Mouse (Mus musculus) embryonic facial prominence, embryonic 14.5 days (tissue): ENCODE measurements at regions not wholly inside any gene's neighbourhood (a gene's known extent, or its start where the extent isn't known, plus 50 kb on each side); places are given as distances from the start of the nearest gene placed in this dataset.

Experiments
- ATAC-seq: fragments of 200-750 bp; cut with Nextera tagmentation; 2 replicates; pipeline ENCODE4 v1.8.0; 2017; ENCODE audit warnings: low read depth, moderate number of reproducible peaks, moderate TSS enrichment
- DNase-seq: peaks from one replicate; pipeline ENCODE4 v3.0.0-alpha.2; 2015; ENCODE audit warnings: low spot score
- H3K27ac ChIP-seq: fragments of 300-500 bp; sonication (generic); replicated peaks from 2 replicates; pipeline ENCODE4 v1.5.1; 2014; ENCODE audit warnings: low read depth, mild to moderate bottlenecking, low read length, moderate library complexity
- H3K27me3 ChIP-seq: fragments of 300-500 bp; sonication (generic); replicated peaks from 2 replicates; pipeline ENCODE4 v1.6.1; 2014; ENCODE audit warnings: low read length; ENCODE audit not compliant: control insufficient read depth, insufficient read depth
- H3K36me3 ChIP-seq: fragments of 300-500 bp; sonication (generic); 2 replicates; pipeline ENCODE4 v1.6.1; 2014; ENCODE audit warnings: low read length, mixed read lengths; ENCODE audit not compliant: control insufficient read depth, insufficient read depth
- H3K4me1 ChIP-seq: fragments of 300-500 bp; sonication (generic); 2 replicates; pipeline ENCODE4 v1.6.1; 2014; ENCODE audit warnings: antibody characterized with exemption, low read length; ENCODE audit not compliant: control insufficient read depth, insufficient read depth
- H3K4me2 ChIP-seq: fragments of 300-500 bp; sonication (generic); 2 replicates; pipeline ENCODE4 v1.6.1; 2014; ENCODE audit warnings: low read depth, mild to moderate bottlenecking, low read length, moderate library complexity, mixed read lengths
- H3K4me3 ChIP-seq: fragments of 300-500 bp; sonication (generic); 2 replicates; pipeline ENCODE4 v1.5.1; 2014; ENCODE audit warnings: low read depth, mild to moderate bottlenecking, low read length
- H3K9ac ChIP-seq: fragments of 300-500 bp; sonication (generic); 2 replicates; pipeline ENCODE4 v1.6.1; 2014; ENCODE audit warnings: low read depth, mild to moderate bottlenecking, low read length, moderate library complexity, mixed read lengths
- H3K9me3 ChIP-seq: fragments of 300-500 bp; sonication (generic); 2 replicates; pipeline ENCODE4 v1.6.1; 2016; ENCODE audit warnings: low read length; ENCODE audit not compliant: control insufficient read depth
- WGBS: fragments of 180-500 bp; shearing (Covaris S2); extraction: QIAGEN DNeasy Blood & Tissue Kit; methylation state at CpG from one replicate; pipeline ENCODE4 v1.1.7; 2014; 5-methylcytosine and 5-hydroxymethylcytosine counted together

- Histone ChIP-seq H3K4me1 (no peaks in the 10 kb centered on the region), H3K9me3 (no peaks in the 10 kb centered on the region), H3K36me3 (no peaks in the 10 kb centered on the region), H3K4me3 (no peak overlapping the region), H3K9ac (no peak overlapping the region), H3K27me3 (no peaks in the 10 kb centered on the region), H3K4me2 (no peak overlapping the region), H3K27ac (no peak overlapping the region)
- WGBS, result 73% methylated on average over 5 of the region's 5 CpGs
- ATAC-seq, result no peak
- DNase-seq, result no peak
These were observed 182.3 kb upstream of the Jade1 start for GRCm38 (mm10) chr3:41373198-41373597.

GRCm38 (mm10) chr3:41368351-41369101, 187.0 kb upstream of the Jade1 start:
- ATAC-seq (no peak), DNase-seq (no peak)
- Histone ChIP-seq H3K27ac (no peak overlapping the region), H3K27me3 (no peaks in the 10 kb centered on the region), H3K4me3 (no peak overlapping the region), H3K9me3 (no peaks in the 10 kb centered on the region), H3K9ac (no peak overlapping the region), H3K4me2 (no peak overlapping the region), H3K4me1 (0 out of 2 replicates have a peak, but pooled peaks cover 5% of the 10 kb centered on the region), H3K36me3 (no peaks in the 10 kb centered on the region)
- WGBS, result 70% methylated on average over 7 of the region's 7 CpGs

GRCm38 (mm10) chr3:41366764-41367163, 188.8 kb upstream of the Jade1 start:
- 80% methylated on average over 4 of the region's 4 CpGs for WGBS

GRCm38 (mm10) chr3:41366264-41366663, 189.3 kb upstream of the Jade1 start:
- DNase-seq (peak; percentile 59), ATAC-seq (peak; percentile 85; the same call in 1 of the 2 replicates)
- 21% methylated on average over 9 of the region's 9 CpGs for WGBS
- Histone ChIP-seq H3K4me1 (0 out of 2 replicates have a peak, but pooled peaks cover 5% of the 10 kb centered on the region), H3K27me3 (no peaks in the 10 kb centered on the region), H3K36me3 (no peaks in the 10 kb centered on the region), H3K27ac (no peak overlapping the region), H3K4me3 (no peak overlapping the region), H3K9ac (no peak overlapping the region), H3K9me3 (no peaks in the 10 kb centered on the region), H3K4me2 (no peak overlapping the region)

More at GRCm38 (mm10) chr3:41366764-41367163, 188.8 kb upstream of the Jade1 start:
- Histone ChIP-seq H3K4me2 (no peak overlapping the region), H3K4me1 (0 out of 2 replicates have a peak, but pooled peaks cover 5% of the 10 kb centered on the region), H3K9me3 (no peaks in the 10 kb centered on the region), H3K9ac (no peak overlapping the region), H3K27me3 (no peaks in the 10 kb centered on the region), H3K27ac (no peak overlapping the region), H3K4me3 (no peak overlapping the region), H3K36me3 (no peaks in the 10 kb centered on the region)
- DNase-seq (no peak), ATAC-seq (no peak)

- ATAC-seq (no peak), DNase-seq (no peak)
- WGBS, result 73% methylated on average over 8 of the region's 8 CpGs
- peaks cover 9% of the 10 kb centered on the region; the same call in 1 of the 2 replicates for H3K4me1 ChIP-seq
- H3K4me2 ChIP-seq, result no peak overlapping the region
- H3K9me3 ChIP-seq, result no peaks in the 10 kb centered on the region
- H3K27me3 ChIP-seq, result no peaks in the 10 kb centered on the region
- no peak overlapping the region for H3K27ac ChIP-seq
- H3K9ac ChIP-seq, result no peak overlapping the region
- H3K36me3 ChIP-seq, result no peaks in the 10 kb centered on the region
- H3K4me3 ChIP-seq, result no peak overlapping the region
These were observed 190.2 kb upstream of the Jade1 start for GRCm38 (mm10) chr3:41365145-41365830.

GRCm38 (mm10) chr3:41363947-41364346, 191.6 kb upstream of the Jade1 start:
- H3K4me1 ChIP-seq, result peaks cover 16% of the 10 kb centered on the region; the same call in 1 of the 2 replicates
- no peak overlapping the region for H3K9ac ChIP-seq
- H3K4me2 ChIP-seq, result no peak overlapping the region
- no peaks in the 10 kb centered on the region for H3K9me3 ChIP-seq
- DNase-seq, result no peak
- no peaks in the 10 kb centered on the region for H3K27me3 ChIP-seq
- no peaks in the 10 kb centered on the region for H3K36me3 ChIP-seq
- ATAC-seq, result no peak
- WGBS, result 88% methylated on average over 3 of the region's 3 CpGs
- no peak overlapping the region for H3K27ac ChIP-seq
- no peak overlapping the region for H3K4me3 ChIP-seq

- DNase-seq, result peak; percentile 75
- 32% methylated on average over 5 of the region's 5 CpGs for WGBS
- ATAC-seq, result peak; percentile 67
These were observed 195.3 kb upstream of the Jade1 start for GRCm38 (mm10) chr3:41360231-41360630.

GRCm38 (mm10) chr3:41359458-41359857, 196.1 kb upstream of the Jade1 start:
- H3K9ac ChIP-seq, result no peak overlapping the region
- H3K36me3 ChIP-seq, result no peaks in the 10 kb centered on the region
- no peak overlapping the region for H3K4me3 ChIP-seq
- H3K27me3 ChIP-seq, result no peaks in the 10 kb centered on the region
- H3K4me2 ChIP-seq, result no peak overlapping the region
- peaks cover 12% of the 10 kb centered on the region; the same call in 1 of the 2 replicates for H3K4me1 ChIP-seq
- ATAC-seq (no peak), DNase-seq (no peak)
- no peak overlapping the region for H3K27ac ChIP-seq
- no peaks in the 10 kb centered on the region for H3K9me3 ChIP-seq
- WGBS, result 58% methylated on average over 4 of the region's 4 CpGs

More at GRCm38 (mm10) chr3:41360231-41360630, 195.3 kb upstream of the Jade1 start:
- Histone ChIP-seq H3K27ac (no peak overlapping the region), H3K4me1 (peaks cover 12% of the 10 kb centered on the region; the same call in 1 of the 2 replicates), H3K4me3 (no peak overlapping the region), H3K9ac (no peak overlapping the region), H3K9me3 (no peaks in the 10 kb centered on the region), H3K27me3 (no peaks in the 10 kb centered on the region), H3K4me2 (no peak overlapping the region), H3K36me3 (no peaks in the 10 kb centered on the region)
